Mouse (Mus musculus): ENCODE results near the gene Lrriq4.

- TF ChIP-seq TAL1 (IDR thresholded peaks at IDR 0.05; ENCODE audit: low read length), result no peak
- TF ChIP-seq GATA1 (IDR thresholded peaks at IDR 0.05; ENCODE audit: low read length), result no peak
Measured at GRCm38 (mm10) chr3:30644207-30644606, at the start of gene Lrriq4.

Data from erythroblast, embryonic 14.5 days (primary cell).